Mouse (Mus musculus): ENCODE results near the gene Lancl3. TPM values are rescaled to one million over a fixed set of nuclear protein-coding genes. Genes with fewer than 3 reads are reported as not detected.

The Lancl3 gene
- total and polyA plus RNA-seq, 3 experiments, result 0.53 to 5.4 (median 4.2) TPM

DNA sequence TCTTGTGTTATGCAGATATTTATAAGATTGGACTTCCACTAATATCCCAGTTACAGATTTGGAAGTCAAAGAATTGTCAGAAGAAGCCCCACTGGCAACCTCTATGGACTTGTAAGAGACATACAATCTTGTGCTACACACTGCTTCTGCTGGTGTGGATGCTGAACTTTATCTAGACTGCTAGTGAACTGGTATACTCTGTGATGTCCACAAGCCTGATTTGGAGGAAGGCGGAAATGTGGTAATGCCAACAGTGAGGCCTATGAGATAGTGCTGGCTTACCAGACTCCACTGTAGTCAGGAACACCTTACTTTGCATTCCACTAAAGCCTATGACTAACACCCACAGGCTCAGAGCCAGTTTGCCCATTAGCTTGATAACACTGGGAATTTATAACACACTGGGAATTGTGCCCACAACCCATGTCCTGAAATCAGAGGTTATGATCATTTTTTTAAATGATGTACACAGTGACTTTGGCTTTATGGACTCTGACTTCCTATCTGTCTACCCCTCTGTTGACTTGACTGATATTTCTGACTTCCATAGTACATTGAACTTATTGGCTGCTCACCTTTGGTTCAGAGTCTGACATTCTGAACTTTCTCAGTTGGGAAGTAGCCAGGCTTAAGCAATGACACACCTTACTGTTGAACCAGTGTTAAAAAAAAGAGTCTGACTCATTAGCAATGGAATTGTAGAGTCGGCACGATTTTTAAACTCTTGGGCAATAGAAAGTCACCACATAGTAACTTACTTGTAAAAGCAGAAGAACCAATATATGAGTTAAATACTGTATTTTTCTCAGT is 22.9 kb downstream of the Lancl3 start:
- TF ChIP-seq CTCF (IDR thresholded peaks at IDR 0.05) (no peak), EP300 (IDR thresholded peaks at IDR 0.05; ENCODE audit: insufficient read depth, low read depth, low read length) (no peak), POLR2A (IDR thresholded peaks at IDR 0.05; ENCODE audit: insufficient read depth, low read depth, low read length) (no peak)
- H3K36me3 ChIP-seq (ENCODE audit: control insufficient read depth, insufficient read depth, low read length), result no peaks in the 10 kb centered on the region
- H3K27me3 ChIP-seq (ENCODE audit: control insufficient read depth, insufficient read depth, low read length), result no peaks in the 10 kb centered on the region
- no peaks in the 10 kb centered on the region; the same call in none of the 2 replicates for H3K4me1 ChIP-seq (ENCODE audit: control insufficient read depth, insufficient read depth, low read length)
- H3K27ac ChIP-seq, result peak overlapping the region; percentile 57
- no peak overlapping the region for H3K4me3 ChIP-seq
- 58% methylated on average over 3 of the region's 3 CpGs for WGBS
- no peaks in the 10 kb centered on the region for H3K79me2 ChIP-seq (replicated peaks; ENCODE audit: control insufficient read depth, insufficient read depth, low read length)
- DNase-seq, result peak in 1 of 2 experiments; percentile 44
- H3K9ac ChIP-seq (ENCODE audit: low read depth, low read length), result no peak overlapping the region
- intact Hi-C loops (cut with DNase I), result loop anchor here (2.0 to 5.0 kb wide), 2 partner anchors 52 to 95 kb away; no protein-coding TSS in a partner anchor

DNA sequence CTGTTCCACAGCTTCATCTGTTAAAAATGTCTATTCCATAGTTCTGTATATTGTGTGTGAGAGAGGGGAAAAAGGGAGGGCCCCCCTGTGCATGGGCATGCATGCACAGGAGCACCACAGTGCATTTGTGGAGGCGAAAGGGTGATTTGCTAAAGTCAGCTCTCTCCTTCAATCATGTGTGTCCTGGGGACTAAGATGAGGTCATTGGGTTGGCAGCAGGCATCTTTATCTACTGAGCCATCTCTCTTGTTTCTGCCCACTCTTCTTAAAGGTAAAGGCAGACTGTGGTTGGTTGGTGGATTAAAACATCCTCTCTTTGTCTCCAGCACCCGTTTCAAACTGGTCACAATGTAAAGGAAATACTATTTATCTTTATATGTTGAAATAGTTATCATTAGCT is 27.4 kb downstream of the Lancl3 start:
- DNase-seq, result no peak
- Histone ChIP-seq H3K27me3 (ENCODE audit: control insufficient read depth, insufficient read depth, low read length) (no peaks in the 10 kb centered on the region), H3K4me1 (ENCODE audit: control insufficient read depth, insufficient read depth, low read length) (no peaks in the 10 kb centered on the region), H3K27ac (no peak overlapping the region), H3K4me3 (no peak overlapping the region), H3K9ac (ENCODE audit: low read depth, low read length) (no peak overlapping the region), H3K36me3 (ENCODE audit: control insufficient read depth, insufficient read depth, low read length) (no peaks in the 10 kb centered on the region), H3K79me2 (replicated peaks; ENCODE audit: control insufficient read depth, insufficient read depth, low read length) (no peaks in the 10 kb centered on the region)
- no peak for TF ChIP-seq EP300 (IDR thresholded peaks at IDR 0.05; ENCODE audit: insufficient read depth, low read depth, low read length)
- no peak for TF ChIP-seq POLR2A (IDR thresholded peaks at IDR 0.05; ENCODE audit: insufficient read depth, low read depth, low read length)
- no peak for TF ChIP-seq CTCF (IDR thresholded peaks at IDR 0.05)
- WGBS, result 69% methylated on average over 2 of the region's 2 CpGs
- intact Hi-C loops (cut with DNase I), result no loop called here

DNA sequence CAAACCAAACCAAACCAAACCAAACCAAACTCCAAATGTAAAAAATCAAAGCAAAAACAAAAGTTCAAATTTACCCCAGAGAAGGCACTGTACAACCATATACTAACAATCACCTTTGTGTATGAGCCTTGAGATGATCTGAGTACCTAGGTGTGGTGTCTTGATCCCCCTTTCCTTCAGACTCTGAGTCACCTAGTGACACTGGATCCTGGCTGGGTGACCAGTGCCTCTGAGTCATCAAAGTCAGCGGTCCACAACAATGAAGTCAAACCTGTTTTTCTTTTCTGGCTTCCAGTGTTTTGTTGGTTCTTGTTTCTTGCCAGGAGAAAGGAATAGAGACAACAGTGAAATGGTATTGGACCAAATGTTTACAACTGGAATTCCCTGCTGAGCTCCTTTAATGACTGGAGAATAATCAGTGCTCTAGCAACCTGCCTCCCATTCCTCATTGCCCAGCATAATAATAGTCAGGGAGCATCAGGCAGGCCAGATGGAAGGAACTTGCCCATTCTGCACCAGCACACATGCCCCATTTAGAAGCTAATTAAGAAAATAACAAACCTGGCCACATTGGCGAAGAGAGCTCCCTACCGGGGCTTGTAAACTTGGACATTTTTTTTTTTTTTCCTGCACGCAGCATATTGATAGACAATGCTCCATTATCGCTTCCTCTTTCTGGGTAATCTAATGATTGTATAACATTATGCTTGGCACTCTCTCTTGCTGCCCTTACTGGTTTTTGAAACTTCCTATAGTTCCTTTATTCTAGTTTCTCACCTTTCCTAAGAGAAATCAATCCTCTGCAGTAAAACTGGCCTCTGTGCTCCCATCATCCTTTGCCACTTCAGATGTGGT is 41.3 kb downstream of the Lancl3 start:
- no peak for DNase-seq
- Histone ChIP-seq H3K27me3 (ENCODE audit: control insufficient read depth, insufficient read depth, low read length) (no peaks in the 10 kb centered on the region), H3K4me3 (no peak overlapping the region), H3K4me1 (ENCODE audit: control insufficient read depth, insufficient read depth, low read length) (no peaks in the 10 kb centered on the region; the same call in 1 of the 2 replicates), H3K36me3 (ENCODE audit: control insufficient read depth, insufficient read depth, low read length) (no peaks in the 10 kb centered on the region), H3K9ac (ENCODE audit: low read depth, low read length) (no peak overlapping the region), H3K27ac (no peak overlapping the region), H3K79me2 (replicated peaks; ENCODE audit: control insufficient read depth, insufficient read depth, low read length) (no peaks in the 10 kb centered on the region)
- intact Hi-C loops (cut with DNase I), result no loop called here
- TF ChIP-seq EP300 (IDR thresholded peaks at IDR 0.05; ENCODE audit: insufficient read depth, low read depth, low read length) (no peak), CTCF (IDR thresholded peaks at IDR 0.05) (no peak), POLR2A (IDR thresholded peaks at IDR 0.05; ENCODE audit: insufficient read depth, low read depth, low read length) (no peak)
- WGBS, result 75% methylated on average over 5 of the region's 5 CpGs

GRCm38 (mm10) chrX:9243381-9243864 is 43.7 kb downstream of the Lancl3 start:
- no peaks in the 10 kb centered on the region for H3K79me2 ChIP-seq (replicated peaks; ENCODE audit: control insufficient read depth, insufficient read depth, low read length)
- H3K9ac ChIP-seq (ENCODE audit: low read depth, low read length), result no peak overlapping the region
- no peak overlapping the region for H3K27ac ChIP-seq
- H3K4me3 ChIP-seq, result no peak overlapping the region
- DNase-seq, result no peak
- H3K27me3 ChIP-seq (ENCODE audit: control insufficient read depth, insufficient read depth, low read length), result no peaks in the 10 kb centered on the region
- H3K4me1 ChIP-seq (ENCODE audit: control insufficient read depth, insufficient read depth, low read length), result no peaks in the 10 kb centered on the region; the same call in 1 of the 2 replicates
- H3K36me3 ChIP-seq (ENCODE audit: control insufficient read depth, insufficient read depth, low read length), result no peaks in the 10 kb centered on the region
- intact Hi-C loops (cut with DNase I), result no loop called here
- TF ChIP-seq CTCF (IDR thresholded peaks at IDR 0.05) (no peak), POLR2A (IDR thresholded peaks at IDR 0.05; ENCODE audit: insufficient read depth, low read depth, low read length) (no peak), EP300 (IDR thresholded peaks at IDR 0.05; ENCODE audit: insufficient read depth, low read depth, low read length) (no peak)
- WGBS, result 41% methylated on average over 8 of the region's 8 CpGs

GRCm38 (mm10) chrX:9244603-9245336 is 45.1 kb downstream of the Lancl3 start:
- Histone ChIP-seq H3K79me2 (replicated peaks; ENCODE audit: control insufficient read depth, insufficient read depth, low read length) (no peaks in the 10 kb centered on the region), H3K9ac (ENCODE audit: low read depth, low read length) (no peak overlapping the region), H3K27ac (no peak overlapping the region), H3K4me3 (no peak overlapping the region), H3K36me3 (ENCODE audit: control insufficient read depth, insufficient read depth, low read length) (no peaks in the 10 kb centered on the region; the same call in 1 of the 2 replicates), H3K27me3 (ENCODE audit: control insufficient read depth, insufficient read depth, low read length) (no peaks in the 10 kb centered on the region), H3K4me1 (ENCODE audit: control insufficient read depth, insufficient read depth, low read length) (no peaks in the 10 kb centered on the region; the same call in 1 of the 2 replicates)
- intact Hi-C loops (cut with DNase I), result no loop called here
- DNase-seq, result no peak
- TF ChIP-seq CTCF (IDR thresholded peaks at IDR 0.05) (no peak), EP300 (IDR thresholded peaks at IDR 0.05; ENCODE audit: insufficient read depth, low read depth, low read length) (no peak), POLR2A (IDR thresholded peaks at IDR 0.05; ENCODE audit: insufficient read depth, low read depth, low read length) (no peak)
- WGBS, result 49% methylated on average over 12 of the region's 12 CpGs

Data from heart, adult 2 months (tissue).